Mouse (Mus musculus): ENCODE measurements around the gene Adamts16.
"Not testable (repeated sequence)": the region's sequence is repeated elsewhere in the genome, so short reads cannot be mapped to it uniquely, and the experiment has no call there.

The Adamts16 gene

GRCm38 (mm10) chr13:70841421-70841904 is at the start of gene Adamts16:
Adamts16 (minus strand) TSS chr13:70841811.
- DNase-seq (ENCODE audit: low read depth, low spot score): no peak

- no peak for DNase-seq (ENCODE audit: low read depth, low spot score)
Observed at GRCm38 (mm10) chr13:70887136-70887535, 45.5 kb upstream of the Adamts16 start.

- DNase-seq (ENCODE audit: low read depth, low spot score): no peak
Observed at GRCm38 (mm10) chr13:70885006-70885405, 43.4 kb upstream of the Adamts16 start.

- no peak for DNase-seq (ENCODE audit: low read depth, low spot score)
Observed at GRCm38 (mm10) chr13:70883891-70884890, 42.6 kb upstream of the Adamts16 start.

GRCm38 (mm10) chr13:70879971-70880370 is 38.4 kb upstream of the Adamts16 start:
- not testable (repeated sequence) for DNase-seq (ENCODE audit: low read depth, low spot score)

GRCm38 (mm10) chr13:70877550-70877913 is 35.9 kb upstream of the Adamts16 start:
- DNase-seq (ENCODE audit: low read depth, low spot score): no peak

- DNase-seq (ENCODE audit: low read depth, low spot score): no peak
Observed at GRCm38 (mm10) chr13:70876648-70877549, 35.3 kb upstream of the Adamts16 start.

GRCm38 (mm10) chr13:70875411-70875949 is 33.9 kb upstream of the Adamts16 start:
- DNase-seq (ENCODE audit: low read depth, low spot score): no peak

GRCm38 (mm10) chr13:70874741-70875140 is 33.1 kb upstream of the Adamts16 start:
- DNase-seq (ENCODE audit: low read depth, low spot score): no peak

- not testable (repeated sequence) for DNase-seq (ENCODE audit: low read depth, low spot score)
Observed at GRCm38 (mm10) chr13:70873851-70874250, 32.2 kb upstream of the Adamts16 start.

- no peak for DNase-seq (ENCODE audit: low read depth, low spot score)
Observed at GRCm38 (mm10) chr13:70871049-70871448, 29.4 kb upstream of the Adamts16 start.

GRCm38 (mm10) chr13:70866971-70867625 is 25.5 kb upstream of the Adamts16 start:
- no peak for DNase-seq (ENCODE audit: low read depth, low spot score)

GRCm38 (mm10) chr13:70865867-70866266 is 24.3 kb upstream of the Adamts16 start:
- no peak for DNase-seq (ENCODE audit: low read depth, low spot score)

- DNase-seq (ENCODE audit: low read depth, low spot score): no peak
Observed at GRCm38 (mm10) chr13:70862162-70862908, 20.7 kb upstream of the Adamts16 start.

GRCm38 (mm10) chr13:70853601-70854000 is 12.0 kb upstream of the Adamts16 start:
- no peak for DNase-seq (ENCODE audit: low read depth, low spot score)

GRCm38 (mm10) chr13:70846933-70847332 is 5.3 kb upstream of the Adamts16 start:
- no peak for DNase-seq (ENCODE audit: low read depth, low spot score)

GRCm38 (mm10) chr13:70845526-70845925 is 3.9 kb upstream of the Adamts16 start:
- DNase-seq (ENCODE audit: low read depth, low spot score): no peak

- DNase-seq (ENCODE audit: low read depth, low spot score): no peak
Observed at GRCm38 (mm10) chr13:70842126-70842525, 515 bp upstream of the Adamts16 start.

GRCm38 (mm10) chr13:70840161-70840560 is 1.4 kb downstream of the Adamts16 start:
- peak; percentile 76 for DNase-seq (ENCODE audit: low read depth, low spot score)

- no peak for DNase-seq (ENCODE audit: low read depth, low spot score)
Observed at GRCm38 (mm10) chr13:70837571-70837970, 4.0 kb downstream of the Adamts16 start.

Measured in mesoderm, embryonic 11.5 days (tissue).